Mouse (Mus musculus) limb, embryonic 12.5 days (tissue): ENCODE results near the gene Nckap5. TPM values are rescaled to one million over a fixed set of nuclear protein-coding genes. Genes with fewer than 3 reads are reported as not detected.

Experiments used
- ATAC-seq: fragments of 200-750 bp; cut with Nextera tagmentation; 2 replicates; pipeline ENCODE4 v1.8.0; 2017; ENCODE audit warnings: low read depth, moderate TSS enrichment; ENCODE audit not compliant: insufficient number of reproducible peaks, insufficient read depth, low FRiP score, low TSS enrichment
- H3K27ac ChIP-seq: fragments of 300-500 bp; sonication (generic); 2 replicates; pipeline ENCODE4 v1.5.1; 2016; ENCODE audit warnings: mild to moderate bottlenecking, moderate library complexity
- H3K27me3 ChIP-seq: fragments of 300-500 bp; sonication (generic); 2 replicates; pipeline ENCODE4 v1.6.1; 2016; ENCODE audit warnings: mild to moderate bottlenecking, moderate library complexity
- H3K36me3 ChIP-seq: fragments of 300-500 bp; sonication (generic); 2 replicates; pipeline ENCODE4 v1.6.1; 2016; ENCODE audit warnings: mild to moderate bottlenecking, moderate library complexity
- H3K4me1 ChIP-seq: fragments of 300-500 bp; sonication (generic); replicated peaks from 2 replicates; pipeline ENCODE4 v1.6.1; 2016
- H3K4me2 ChIP-seq: fragments of 300-500 bp; sonication (generic); 2 replicates; pipeline ENCODE4 v1.6.1; 2016; ENCODE audit warnings: mild to moderate bottlenecking, moderate library complexity
- H3K4me3 ChIP-seq: fragments of 300-500 bp; sonication (generic); replicated peaks from 2 replicates; pipeline ENCODE4 v1.5.1; 2016; ENCODE audit warnings: mild to moderate bottlenecking
- H3K9ac ChIP-seq: fragments of 300-500 bp; sonication (generic); replicated peaks from 2 replicates; pipeline ENCODE4 v1.6.1; 2016; ENCODE audit warnings: mild to moderate bottlenecking, moderate library complexity
- H3K9me3 ChIP-seq: fragments of 300-500 bp; sonication (generic); 2 replicates; pipeline ENCODE4 v1.6.1; 2016; ENCODE audit warnings: mild to moderate bottlenecking, moderate library complexity
- WGBS: fragments of 180-500 bp; shearing (Covaris S2); methylation state at CpG from one replicate; pipeline ENCODE4 v1.1.7; 2016; 5-methylcytosine and 5-hydroxymethylcytosine counted together
- polyA plus RNA-seq: library from polyadenylated mRNA; unstranded; fragments of >200 nt; fragmentation: Nextera tagmentation; extraction: Ambion mirVana; gene quantifications from 2 replicates; pipeline ENCODE4 v1.2.1, GENCODE M21; 2016

Gene Nckap5
- polyA plus RNA-seq, 1 experiment from 2014 or later, result 7.7 TPM

- no peak for ATAC-seq
- no peaks in the 10 kb centered on the region for H3K9me3 ChIP-seq
- peaks cover 4% of the 10 kb centered on the region; the same call in 1 of the 2 replicates for H3K4me1 ChIP-seq
- H3K27me3 ChIP-seq, result no peaks in the 10 kb centered on the region
- 92% methylated on average over 3 of the region's 3 CpGs for WGBS
- no peak overlapping the region for H3K4me3 ChIP-seq
- H3K9ac ChIP-seq, result no peak overlapping the region
- no peak overlapping the region for H3K27ac ChIP-seq
- H3K36me3 ChIP-seq, result no peaks in the 10 kb centered on the region
- H3K4me2 ChIP-seq, result no peak overlapping the region
These were observed 160.1 kb downstream of the Nckap5 start for GRCm38 (mm10) chr1:126670507-126670906.

GRCm38 (mm10) chr1:126660098-126660999 is 170.2 kb downstream of the Nckap5 start:
- H3K27ac ChIP-seq, result no peak overlapping the region
- ATAC-seq, result no peak
- H3K27me3 ChIP-seq, result no peaks in the 10 kb centered on the region
- WGBS, result 73% methylated on average over 7 of the region's 7 CpGs
- no peak overlapping the region for H3K9ac ChIP-seq
- H3K4me2 ChIP-seq, result no peak overlapping the region
- H3K4me1 ChIP-seq, result 0 out of 2 replicates have a peak, but pooled peaks cover 4% of the 10 kb centered on the region
- no peaks in the 10 kb centered on the region for H3K36me3 ChIP-seq
- H3K4me3 ChIP-seq, result no peak overlapping the region
- no peaks in the 10 kb centered on the region for H3K9me3 ChIP-seq

- Histone ChIP-seq H3K4me3 (no peak overlapping the region), H3K9ac (no peak overlapping the region), H3K4me2 (no peak overlapping the region), H3K4me1 (0 out of 2 replicates have a peak, but pooled peaks cover 4% of the 10 kb centered on the region), H3K36me3 (no peaks in the 10 kb centered on the region), H3K27me3 (no peaks in the 10 kb centered on the region), H3K9me3 (no peaks in the 10 kb centered on the region), H3K27ac (no peak overlapping the region)
- 91% methylated on average over 11 of the region's 11 CpGs for WGBS
- ATAC-seq, result no peak
These were observed 171.9 kb downstream of the Nckap5 start for GRCm38 (mm10) chr1:126658731-126659130.

- WGBS, result 61% methylated on average over 2 of the region's 2 CpGs
- no peak for ATAC-seq
- H3K9ac ChIP-seq, result no peak overlapping the region
- no peaks in the 10 kb centered on the region for H3K9me3 ChIP-seq
- H3K4me3 ChIP-seq, result no peak overlapping the region
- H3K4me1 ChIP-seq, result 0 out of 2 replicates have a peak, but pooled peaks cover 4% of the 10 kb centered on the region
- no peak overlapping the region for H3K27ac ChIP-seq
- no peaks in the 10 kb centered on the region for H3K27me3 ChIP-seq
- H3K36me3 ChIP-seq, result no peaks in the 10 kb centered on the region
- H3K4me2 ChIP-seq, result no peak overlapping the region
These were observed 174.4 kb downstream of the Nckap5 start for GRCm38 (mm10) chr1:126656246-126656645.

- H3K4me1 ChIP-seq, result no peaks in the 10 kb centered on the region
- no peak overlapping the region for H3K9ac ChIP-seq
- ATAC-seq, result no peak
- no peaks in the 10 kb centered on the region for H3K9me3 ChIP-seq
- H3K27ac ChIP-seq, result no peak overlapping the region
- H3K4me2 ChIP-seq, result no peak overlapping the region
- no peaks in the 10 kb centered on the region for H3K27me3 ChIP-seq
- WGBS, result 75% methylated on average over 2 of the region's 2 CpGs
- no peak overlapping the region for H3K4me3 ChIP-seq
- H3K36me3 ChIP-seq, result no peaks in the 10 kb centered on the region
These were observed 178.5 kb downstream of the Nckap5 start for GRCm38 (mm10) chr1:126652085-126652484.

- H3K4me2 ChIP-seq, result no peak overlapping the region
- no peak overlapping the region for H3K27ac ChIP-seq
- no peak overlapping the region for H3K4me3 ChIP-seq
- H3K36me3 ChIP-seq, result no peaks in the 10 kb centered on the region
- H3K4me1 ChIP-seq, result no peaks in the 10 kb centered on the region
- no peaks in the 10 kb centered on the region for H3K9me3 ChIP-seq
- WGBS, result 52% methylated on average over 5 of the region's 5 CpGs
- no peak overlapping the region for H3K9ac ChIP-seq
- no peak for ATAC-seq
- H3K27me3 ChIP-seq, result no peaks in the 10 kb centered on the region
These were observed 179.8 kb downstream of the Nckap5 start for GRCm38 (mm10) chr1:126650806-126651205.

- no peaks in the 10 kb centered on the region for H3K36me3 ChIP-seq
- H3K9me3 ChIP-seq, result no peaks in the 10 kb centered on the region
- no peak overlapping the region for H3K9ac ChIP-seq
- H3K27me3 ChIP-seq, result no peaks in the 10 kb centered on the region
- no peak for ATAC-seq
- H3K4me3 ChIP-seq, result no peak overlapping the region
- no peak overlapping the region for H3K27ac ChIP-seq
- no peak overlapping the region for H3K4me2 ChIP-seq
- no peaks in the 10 kb centered on the region for H3K4me1 ChIP-seq
- 67% methylated on average over 5 of the region's 5 CpGs for WGBS
These were observed 187.8 kb downstream of the Nckap5 start for GRCm38 (mm10) chr1:126642751-126643150.

GRCm38 (mm10) chr1:126639463-126639862 is 191.1 kb downstream of the Nckap5 start:
- Histone ChIP-seq H3K9ac (no peak overlapping the region), H3K4me2 (no peak overlapping the region), H3K4me1 (no peaks in the 10 kb centered on the region), H3K27me3 (no peaks in the 10 kb centered on the region), H3K9me3 (no peaks in the 10 kb centered on the region), H3K4me3 (no peak overlapping the region), H3K36me3 (no peaks in the 10 kb centered on the region), H3K27ac (no peak overlapping the region)
- ATAC-seq, result no peak
- 88% methylated on average over 2 of the region's 2 CpGs for WGBS

- H3K4me3 ChIP-seq, result no peak overlapping the region
- 95% methylated on average over 1 of the region's 1 CpGs for WGBS
- H3K9ac ChIP-seq, result no peak overlapping the region
- H3K9me3 ChIP-seq, result no peaks in the 10 kb centered on the region
- ATAC-seq, result no peak
- no peaks in the 10 kb centered on the region for H3K36me3 ChIP-seq
- no peak overlapping the region for H3K4me2 ChIP-seq
- H3K27ac ChIP-seq, result no peak overlapping the region
- H3K27me3 ChIP-seq, result no peaks in the 10 kb centered on the region
- no peaks in the 10 kb centered on the region for H3K4me1 ChIP-seq
These were observed 193.1 kb downstream of the Nckap5 start for GRCm38 (mm10) chr1:126637515-126637914.

GRCm38 (mm10) chr1:126626206-126626605 is 204.4 kb downstream of the Nckap5 start:
- WGBS, result 85% methylated on average over 3 of the region's 3 CpGs
- Histone ChIP-seq H3K4me1 (0 out of 2 replicates have a peak, but pooled peaks cover 3% of the 10 kb centered on the region), H3K4me3 (no peak overlapping the region), H3K4me2 (no peak overlapping the region), H3K36me3 (no peaks in the 10 kb centered on the region), H3K27me3 (no peaks in the 10 kb centered on the region), H3K9ac (no peak overlapping the region), H3K9me3 (no peaks in the 10 kb centered on the region), H3K27ac (no peak overlapping the region)
- no peak for ATAC-seq

GRCm38 (mm10) chr1:126622036-126622435 is 208.6 kb downstream of the Nckap5 start:
- Histone ChIP-seq H3K27ac (0 out of 2 replicates have a peak overlapping the region, but pooled peaks have one; percentile 4), H3K4me1 (0 out of 2 replicates have a peak, but pooled peaks cover 5% of the 10 kb centered on the region), H3K9ac (no peak overlapping the region), H3K4me2 (no peak overlapping the region), H3K9me3 (no peaks in the 10 kb centered on the region), H3K4me3 (no peak overlapping the region), H3K36me3 (no peaks in the 10 kb centered on the region), H3K27me3 (no peaks in the 10 kb centered on the region)
- ATAC-seq, result no peak
- WGBS, result 49% methylated on average over 4 of the region's 4 CpGs
